Mouse (Mus musculus) G1E-ER4 (cell line): ENCODE measurements around the gene Celf3. TPM values are rescaled to one million over a fixed set of nuclear protein-coding genes. Genes with fewer than 3 reads are reported as not detected.

Experiments used
- GATA1 ChIP-seq: IDR thresholded peaks from one replicate; pipeline ENCODE4 v1.8.0; 2012; ENCODE audit warnings: low read length, inconsistent platforms
- polyA plus RNA-seq: library from polyadenylated mRNA; stranded (reverse); fragments of >175 nt; gene quantifications from 2 replicates; pipeline ENCODE4 v1.2.3, GENCODE M21; 2012

Celf3 gene
- not detected in 2 replicates for polyA plus RNA-seq

DNA sequence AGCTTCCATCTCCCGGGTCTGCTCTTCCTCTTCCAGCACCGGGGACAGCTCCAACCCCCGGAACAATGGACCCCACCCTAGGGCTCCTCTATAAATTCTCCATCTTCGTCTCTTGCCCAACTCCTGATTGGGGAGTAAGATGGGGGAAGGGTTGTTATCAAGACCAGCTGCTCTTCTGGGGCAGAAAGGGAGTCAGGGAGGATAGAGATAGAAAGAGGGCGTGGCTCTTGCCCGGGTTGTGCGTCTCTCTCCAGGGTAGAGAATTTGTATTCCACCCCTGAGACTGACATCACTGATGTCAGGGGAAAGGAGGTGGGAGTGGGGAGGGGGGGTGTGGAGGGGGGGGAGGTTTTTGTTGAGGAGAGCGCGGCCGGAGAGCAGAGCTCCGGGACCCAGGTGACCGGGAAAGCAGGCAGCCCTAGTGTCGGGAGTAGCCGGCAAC, at the start of gene Celf3:
Gene Celf3, plus strand, starts transcription at position 315 of the 442 bp plus-strand sequence.
- no peak for TF ChIP-seq GATA1

DNA sequence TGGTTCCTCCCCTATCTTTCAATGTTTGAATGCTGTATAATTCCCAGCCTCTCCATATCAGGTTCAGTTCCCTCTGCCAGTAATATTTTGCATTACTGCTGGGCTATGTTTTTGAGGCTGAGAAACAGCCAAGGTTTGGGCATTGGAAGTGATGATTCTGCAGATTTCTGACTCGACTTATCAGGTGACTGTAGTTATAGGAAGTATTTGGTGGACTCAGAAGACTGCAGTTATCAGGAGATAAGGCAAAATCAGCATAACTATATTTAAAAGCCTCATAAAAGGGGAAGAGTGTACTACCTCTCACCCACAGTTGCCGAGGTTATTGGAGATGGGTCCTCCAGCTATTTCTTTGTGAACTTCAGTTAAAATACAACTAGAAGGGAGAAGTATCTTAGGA, 47.1 kb upstream of the Celf3 start:
- peak; percentile 12 for TF ChIP-seq GATA1

GRCm38 (mm10) chr3:94434305-94434704, 43.8 kb upstream of the Celf3 start:
- TF ChIP-seq GATA1, result no peak

DNA sequence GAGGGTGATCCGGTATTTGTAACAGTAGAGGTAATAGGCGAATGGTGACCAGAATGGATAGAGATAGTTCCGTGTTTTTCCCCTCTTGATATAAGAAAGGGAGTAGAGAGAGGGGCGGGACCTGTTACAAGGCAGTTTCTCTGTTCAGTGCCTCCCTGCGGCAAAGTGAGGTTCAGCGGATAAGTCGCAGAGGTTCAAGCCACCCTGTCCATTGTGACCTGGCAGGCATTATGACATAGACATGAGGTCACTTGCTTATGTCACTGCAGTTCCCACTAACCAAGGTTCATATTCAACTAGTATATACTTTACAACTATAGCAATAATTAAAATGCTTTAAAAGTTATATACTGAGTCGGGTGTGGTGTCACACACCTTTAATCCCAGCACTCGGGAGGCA, 41.7 kb upstream of the Celf3 start:
- no peak for TF ChIP-seq GATA1

DNA sequence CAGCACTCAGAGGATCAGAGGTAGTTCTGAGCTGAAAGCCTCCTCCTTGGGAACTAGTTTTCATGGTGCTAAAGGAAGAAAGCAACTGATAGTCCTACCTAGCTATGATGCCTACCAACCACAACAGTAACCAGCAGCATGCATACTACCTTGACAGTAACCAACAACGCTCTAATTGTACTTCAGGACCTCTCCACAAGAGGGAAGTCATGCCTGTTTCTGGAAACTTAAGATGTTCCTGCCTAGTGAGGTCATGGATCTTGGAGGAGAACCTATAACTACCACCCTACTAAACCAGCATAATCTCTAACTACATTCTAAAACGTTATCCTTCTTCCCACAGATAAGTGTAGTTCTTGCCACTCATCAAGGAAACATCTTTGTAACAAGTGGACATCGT, 36.9 kb upstream of the Celf3 start:
- TF ChIP-seq GATA1, result no peak

DNA sequence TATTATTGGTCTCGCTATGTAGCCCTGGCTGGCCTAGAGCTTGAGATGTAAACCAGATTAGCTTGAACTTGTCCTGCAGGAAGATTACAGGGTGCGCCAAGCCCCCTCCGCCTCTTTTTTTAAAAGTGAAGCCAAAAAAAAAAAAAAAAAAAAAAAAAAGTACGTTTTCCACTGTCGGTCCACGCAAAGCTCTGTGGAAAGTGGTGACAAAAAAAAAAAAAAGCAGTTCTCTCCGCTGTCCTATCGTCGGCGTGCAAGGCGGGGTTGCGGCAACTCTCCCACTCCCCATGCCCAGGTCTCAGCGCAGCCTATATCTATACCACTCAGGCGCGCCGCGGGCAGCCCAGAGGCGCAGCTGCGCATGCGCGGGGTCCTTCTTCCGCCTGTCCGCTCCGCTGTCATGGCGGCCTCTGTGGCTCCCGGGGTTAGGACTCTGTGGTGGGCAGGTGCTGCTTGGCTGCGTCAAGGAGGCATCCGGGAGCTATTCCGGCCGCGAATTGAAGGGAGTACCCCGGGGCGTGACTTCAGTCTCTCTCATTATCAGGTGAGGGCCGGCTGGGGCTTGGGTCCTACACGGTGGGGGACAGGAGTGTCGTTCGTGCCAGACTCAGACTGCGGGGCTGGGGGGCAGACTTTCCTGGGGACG, 35.0 kb upstream of the Celf3 start, which contains the start of gene Mrpl9:
Gene Mrpl9, plus strand, starts transcription at position 368 of the 646 bp plus-strand sequence.
- no peak for TF ChIP-seq GATA1

DNA sequence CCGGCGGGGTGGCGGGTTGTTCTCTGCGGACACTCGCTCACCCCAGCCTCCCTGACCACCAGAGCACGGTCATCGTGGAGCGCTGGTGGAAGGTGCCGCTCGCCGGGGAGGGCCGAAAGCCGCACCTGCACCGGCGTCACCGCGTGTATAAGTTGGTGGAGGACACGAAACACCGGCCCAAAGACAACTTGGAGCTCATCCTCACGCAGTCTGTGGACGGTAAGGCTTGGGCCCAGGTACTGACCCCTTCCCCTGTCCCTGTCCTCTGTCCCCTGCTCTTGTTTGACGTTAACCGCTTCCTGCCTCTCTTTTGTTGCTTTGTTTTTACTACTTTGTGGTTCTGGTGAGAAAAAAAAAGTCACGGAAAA, 34.5 kb upstream of the Celf3 start, which contains the start of gene Oaz3:
Gene Oaz3, minus strand, starts transcription at position 319 of the 368 bp plus-strand sequence.
- TF ChIP-seq GATA1, result no peak

GRCm38 (mm10) chr3:94449377-94449776, 28.7 kb upstream of the Celf3 start:
- no peak for TF ChIP-seq GATA1

- no peak for TF ChIP-seq GATA1
Measured at GRCm38 (mm10) chr3:94456529-94457000, 21.5 kb upstream of the Celf3 start.

GRCm38 (mm10) chr3:94457055-94457454, 21.0 kb upstream of the Celf3 start:
- TF ChIP-seq GATA1, result no peak

DNA sequence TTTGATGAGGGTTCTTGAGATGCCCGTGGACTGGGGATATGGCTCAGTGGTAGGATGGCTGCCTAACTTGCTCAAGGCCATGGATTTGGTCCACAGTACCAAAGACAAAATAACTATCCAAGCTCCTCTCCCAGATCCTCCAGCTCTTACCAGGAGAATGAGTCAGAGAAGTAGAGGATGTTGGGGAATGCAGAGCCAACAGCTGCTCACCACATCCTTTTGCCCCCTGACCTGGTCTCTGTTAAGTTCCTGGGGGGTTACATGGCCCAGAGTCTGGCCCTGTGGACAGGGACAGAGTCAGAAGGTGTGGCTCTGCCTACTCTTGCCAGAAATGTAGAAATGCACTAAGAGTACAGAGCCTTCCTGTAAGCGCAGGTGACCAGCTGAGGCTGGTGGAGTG, 18.3 kb upstream of the Celf3 start:
- no peak for TF ChIP-seq GATA1

DNA sequence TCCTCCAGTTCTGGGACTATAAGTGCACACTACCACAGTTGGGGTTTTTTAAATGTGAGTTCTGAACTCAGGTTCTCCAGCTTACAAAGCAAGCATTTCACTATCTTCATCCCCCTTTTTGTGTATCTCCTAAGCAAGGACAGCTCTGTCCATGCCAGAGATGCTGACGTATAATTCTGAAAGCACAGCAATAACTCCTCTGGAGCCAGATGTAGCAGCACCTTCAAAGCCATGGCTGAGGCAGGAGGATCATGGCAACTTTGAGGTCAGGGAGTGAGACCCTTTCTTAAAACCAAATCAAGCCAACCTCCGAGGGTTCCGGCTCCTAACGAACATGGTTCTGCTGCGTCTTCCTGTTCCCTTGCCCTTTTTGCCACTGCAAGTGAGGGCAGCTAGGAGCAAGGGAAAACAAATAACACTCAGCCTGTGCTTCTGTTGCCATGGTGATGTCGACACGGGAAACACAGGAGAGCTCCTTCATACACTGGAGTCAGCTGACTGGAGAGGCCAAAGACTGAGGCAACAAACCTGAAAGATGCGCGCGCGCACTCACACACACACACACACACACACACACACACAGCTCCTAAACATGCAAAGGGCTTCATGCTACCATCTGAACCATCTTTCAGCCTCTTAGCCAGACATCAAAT, 14.0 kb upstream of the Celf3 start:
- no peak for TF ChIP-seq GATA1

DNA sequence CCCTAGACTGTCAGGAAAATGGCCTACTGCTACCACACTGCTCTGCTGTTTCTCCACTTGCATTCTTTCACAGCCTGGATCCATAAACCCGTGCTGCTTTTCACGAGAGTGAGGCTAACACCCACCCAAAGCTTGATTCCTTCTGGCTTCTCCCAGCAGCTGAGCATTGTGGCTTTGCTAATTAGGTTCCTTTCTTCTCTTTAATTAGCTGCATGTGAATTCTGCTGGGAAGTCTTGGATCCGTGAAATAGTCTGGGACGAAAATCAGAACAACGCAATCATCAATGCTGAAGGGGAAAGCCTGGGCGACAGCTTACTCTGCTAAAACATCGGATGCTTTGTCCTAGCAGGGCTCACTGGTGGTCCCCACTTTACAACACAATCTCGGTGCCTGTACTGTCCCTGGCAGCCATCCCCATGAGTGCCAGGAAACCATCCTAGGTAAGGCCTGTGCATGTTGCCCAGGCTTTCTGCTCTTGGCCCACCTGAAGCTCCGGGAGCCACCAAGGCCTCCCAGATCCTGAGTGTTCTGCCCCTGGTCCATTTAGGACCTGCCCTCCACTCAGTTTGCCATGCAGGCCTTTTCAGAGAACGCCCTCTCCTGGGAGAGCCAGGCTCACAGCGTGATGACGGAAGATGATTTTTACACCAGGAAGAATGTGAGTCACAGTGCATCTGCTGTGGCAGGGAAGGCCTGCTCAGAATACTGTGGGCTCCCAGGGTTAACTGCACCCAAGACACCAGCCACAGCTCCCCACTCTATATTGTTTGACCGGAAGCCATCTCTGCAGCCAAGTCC, 12.3 kb upstream of the Celf3 start:
- no peak for TF ChIP-seq GATA1

DNA sequence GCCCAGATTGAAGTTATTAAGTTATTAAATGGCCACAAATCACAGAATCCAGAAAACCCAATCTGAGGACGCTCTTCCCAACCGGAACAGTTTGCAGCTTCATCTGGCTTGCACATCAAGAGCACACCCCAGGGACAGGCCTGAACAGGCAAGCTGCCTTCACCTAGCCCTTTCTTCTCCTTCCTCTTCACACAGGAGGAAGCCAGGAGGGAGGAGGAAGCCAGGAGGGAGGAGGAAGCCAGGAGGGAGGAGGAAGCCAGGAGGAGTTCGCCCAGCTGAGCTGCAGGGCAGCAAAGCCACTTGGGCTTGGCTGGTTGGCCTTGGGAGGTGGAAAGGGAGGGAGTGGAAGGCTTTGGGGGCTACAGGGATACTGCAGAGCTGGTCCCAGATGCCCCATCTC, 9.2 kb upstream of the Celf3 start:
- TF ChIP-seq GATA1, result no peak

DNA sequence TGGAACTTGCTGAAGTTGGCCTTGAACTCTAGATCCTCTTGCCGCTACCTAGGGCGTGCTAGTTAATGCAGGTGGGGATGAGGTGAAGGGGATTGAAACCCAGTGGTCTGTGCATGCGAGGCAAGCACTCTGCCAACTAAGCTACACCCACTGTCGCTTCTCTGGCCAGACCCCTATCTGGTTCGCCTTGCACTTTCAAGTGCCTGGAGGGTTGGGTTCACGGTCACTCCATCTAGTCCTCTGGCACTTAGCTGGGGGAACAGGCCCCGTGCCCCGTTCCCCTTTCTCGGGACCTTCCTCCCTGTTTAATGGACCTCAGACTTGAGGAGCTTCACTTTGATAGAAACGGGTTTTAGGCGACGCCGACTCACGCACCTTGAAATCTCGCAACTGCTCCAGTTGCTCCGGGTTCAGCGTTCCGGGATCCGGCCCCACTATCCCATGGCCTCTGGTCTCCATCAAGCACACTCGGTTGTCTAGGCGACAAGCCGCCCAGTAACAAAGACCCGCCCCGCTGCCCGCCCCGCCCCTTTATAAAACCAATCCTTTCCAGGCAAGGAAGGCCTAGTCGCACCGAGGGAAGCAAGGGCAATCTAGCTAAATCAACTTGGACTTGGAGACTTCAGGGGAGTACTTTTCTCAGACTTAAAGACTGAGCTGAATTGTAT, 5.5 kb upstream of the Celf3 start:
- TF ChIP-seq GATA1, result no peak

- no peak for TF ChIP-seq GATA1
Measured at GRCm38 (mm10) chr3:94473115-94473505, 5.0 kb upstream of the Celf3 start.
